Mouse (Mus musculus) intestine, embryonic 14.5 days (tissue): ENCODE data around the gene Nfib. TPM values are rescaled to one million over a fixed set of nuclear protein-coding genes. Genes with fewer than 3 reads are reported as not detected.

ENCODE experiments used
- ATAC-seq: fragments of 200-750 bp; cut with Nextera tagmentation; replicated peaks from 2 replicates; pipeline ENCODE4 v1.8.0; 2017; ENCODE audit warnings: low read depth, moderate number of reproducible peaks, moderate TSS enrichment, moderate library complexity; ENCODE audit not compliant: low FRiP score, low TSS enrichment
- DNase-seq: peaks from one replicate; pipeline ENCODE4 v3.0.0-alpha.2; 2018; ENCODE audit warnings: low spot score
- H3K27ac ChIP-seq: fragments of 300-500 bp; sonication (generic); 2 replicates; pipeline ENCODE4 v1.5.1; 2014; ENCODE audit warnings: low read depth, mild to moderate bottlenecking, control low read depth
- H3K27me3 ChIP-seq: fragments of 300-500 bp; sonication (generic); replicated peaks from 2 replicates; pipeline ENCODE4 v1.6.1; 2014; ENCODE audit warnings: low read length, control low read depth; ENCODE audit not compliant: control insufficient read depth, insufficient read depth
- H3K36me3 ChIP-seq: fragments of 300-500 bp; sonication (generic); 2 replicates; pipeline ENCODE4 v1.6.1; 2014; ENCODE audit warnings: low read length, control low read depth; ENCODE audit not compliant: control insufficient read depth, insufficient read depth
- H3K4me1 ChIP-seq: fragments of 300-500 bp; sonication (generic); replicated peaks from 2 replicates; pipeline ENCODE4 v1.6.1; 2014; ENCODE audit warnings: low read length, control low read depth, mixed read lengths; ENCODE audit not compliant: control insufficient read depth, insufficient read depth
- H3K4me2 ChIP-seq: fragments of 300-500 bp; sonication (generic); 2 replicates; pipeline ENCODE4 v1.6.1; 2014; ENCODE audit warnings: low read length
- H3K4me3 ChIP-seq: fragments of 300-500 bp; sonication (generic); 2 replicates; pipeline ENCODE4 v1.5.1; 2014; ENCODE audit warnings: low read depth, low read length, control low read depth, mixed read lengths
- H3K9ac ChIP-seq: fragments of 300-500 bp; sonication (generic); 2 replicates; pipeline ENCODE4 v1.6.1; 2014; ENCODE audit warnings: mild to moderate bottlenecking, low read length
- H3K9me3 ChIP-seq: fragments of 300-500 bp; sonication (generic); 2 replicates; pipeline ENCODE4 v1.6.1; 2016; ENCODE audit warnings: low read length, control low read depth; ENCODE audit not compliant: control insufficient read depth
- WGBS: fragments of 180-500 bp; shearing (Covaris S2); extraction: QIAGEN DNeasy Blood & Tissue Kit; methylation state at CpG from one replicate; pipeline ENCODE4 v1.1.7; 2014; 5-methylcytosine and 5-hydroxymethylcytosine counted together
- polyA plus RNA-seq: library from polyadenylated mRNA; unstranded; fragments of >200 nt; fragmentation: Nextera tagmentation; extraction: Ambion mirVana; gene quantifications from 2 replicates; pipeline ENCODE4 v1.2.1, GENCODE M21; 2014

The Nfib gene
- polyA plus RNA-seq, 1 experiment from 2014 or later: 61.7 TPM

DNA sequence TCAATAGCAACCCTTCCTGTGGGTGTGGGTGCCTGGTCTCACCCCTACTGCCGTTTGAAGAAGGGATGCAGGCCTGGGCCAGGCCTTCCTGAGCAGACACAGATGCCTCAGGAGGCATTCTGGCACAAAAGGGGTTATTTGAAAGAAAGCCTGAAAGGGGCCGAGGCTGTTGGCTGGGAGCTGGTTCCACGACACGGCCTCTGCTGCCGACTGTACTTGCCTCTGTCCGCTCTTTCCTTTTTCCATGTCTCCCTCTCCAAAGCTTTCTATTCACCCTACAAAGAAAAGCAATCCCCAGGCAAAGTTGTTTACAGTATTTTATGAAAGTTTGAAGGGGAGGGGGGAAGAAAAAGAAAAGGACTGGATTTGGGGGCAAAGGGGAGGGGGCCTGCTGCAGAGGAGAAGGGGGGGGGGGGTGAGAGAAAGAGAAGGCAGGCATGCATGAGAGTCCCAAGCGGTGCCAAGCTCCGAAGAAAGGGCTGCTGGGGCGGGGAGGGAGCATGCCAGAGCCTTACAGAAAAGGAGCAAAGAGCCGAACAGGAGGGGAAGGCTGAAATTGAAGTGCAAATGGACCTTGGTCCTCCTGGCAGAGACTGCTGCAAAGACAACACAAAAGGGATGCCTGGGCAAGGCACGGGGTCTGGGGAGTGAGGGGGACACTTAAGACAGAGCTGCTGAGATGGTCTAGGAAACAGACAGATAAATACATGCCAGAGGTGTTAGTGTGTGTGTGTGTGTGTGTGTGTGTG lies 172.9 kb downstream of the Nfib start:
- WGBS: 22% methylated on average over 11 of the region's 11 CpGs
- H3K4me3 ChIP-seq: no peak overlapping the region
- DNase-seq: peak; percentile 54
- H3K27ac ChIP-seq: peak overlapping the region; percentile 54; the same call in 1 of the 2 replicates
- ATAC-seq: no peak
- no peak overlapping the region for H3K9ac ChIP-seq
- peak overlapping the region; percentile 18; the same call in 1 of the 2 replicates for H3K4me2 ChIP-seq
- no peaks in the 10 kb centered on the region for H3K36me3 ChIP-seq
- no peaks in the 10 kb centered on the region for H3K9me3 ChIP-seq
- H3K4me1 ChIP-seq: peaks cover 26% of the 10 kb centered on the region
- peaks cover 21% of the 10 kb centered on the region for H3K27me3 ChIP-seq

DNA sequence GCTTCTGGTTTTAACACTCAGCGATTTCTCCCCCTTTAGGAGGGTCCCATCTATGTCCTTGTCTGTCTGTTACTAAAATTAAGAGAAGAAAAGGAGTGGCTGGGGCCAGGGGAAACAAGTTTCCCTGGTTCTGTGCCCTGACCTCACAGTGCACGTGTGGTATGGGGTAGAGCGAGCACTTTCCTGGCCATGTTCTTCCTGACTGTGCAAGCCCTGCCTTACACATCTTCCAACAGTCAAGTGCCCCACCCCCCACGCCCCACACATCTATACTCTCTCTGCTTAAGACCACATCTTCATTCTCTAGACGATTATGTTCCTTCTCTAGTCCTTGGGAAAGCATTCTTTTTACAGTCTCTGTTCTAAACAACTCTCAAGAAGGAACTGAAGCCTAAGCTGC lies 173.6 kb downstream of the Nfib start:
- H3K36me3 ChIP-seq: no peaks in the 10 kb centered on the region
- DNase-seq (peak; percentile 51), ATAC-seq (0 out of 2 replicates have a peak, but pooled peaks have one; percentile 40)
- no peak overlapping the region for H3K9ac ChIP-seq
- H3K27ac ChIP-seq: peak overlapping the region; percentile 54; the same call in 1 of the 2 replicates
- H3K4me1 ChIP-seq: peaks cover 20% of the 10 kb centered on the region
- peak overlapping the region; percentile 18; the same call in 1 of the 2 replicates for H3K4me2 ChIP-seq
- H3K27me3 ChIP-seq: peaks cover 18% of the 10 kb centered on the region
- 57% methylated on average over 5 of the region's 5 CpGs for WGBS
- no peak overlapping the region for H3K4me3 ChIP-seq
- no peaks in the 10 kb centered on the region for H3K9me3 ChIP-seq

DNA sequence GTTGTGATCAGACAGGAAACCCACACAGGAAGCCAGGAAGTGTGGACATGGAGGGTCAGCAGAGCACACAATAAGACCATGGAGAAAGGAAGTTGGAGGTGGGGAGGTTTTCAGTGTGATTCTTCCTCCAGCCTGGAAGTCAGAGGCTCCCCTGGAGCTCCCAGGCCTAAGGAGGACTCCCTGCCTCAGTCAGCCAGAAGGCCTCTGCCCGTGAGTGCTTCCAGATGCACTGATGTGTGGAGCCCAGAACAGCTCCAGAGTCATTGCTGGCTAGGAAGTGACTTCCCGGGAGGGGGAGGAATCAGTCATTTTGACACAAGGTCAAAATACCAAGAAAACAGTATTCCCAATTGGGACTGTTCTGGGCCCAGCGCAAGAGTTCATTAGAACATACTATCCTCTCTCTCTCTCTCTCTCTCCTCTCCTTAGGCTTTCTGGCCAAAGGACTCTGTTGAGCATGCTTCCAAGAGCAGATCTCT lies 174.6 kb downstream of the Nfib start:
- Histone ChIP-seq H3K9me3 (no peaks in the 10 kb centered on the region), H3K4me2 (no peak overlapping the region), H3K9ac (no peak overlapping the region), H3K27me3 (peaks cover 18% of the 10 kb centered on the region), H3K4me1 (peaks cover 17% of the 10 kb centered on the region; the same call in 1 of the 2 replicates), H3K4me3 (no peak overlapping the region), H3K27ac (peak overlapping the region; percentile 59), H3K36me3 (no peaks in the 10 kb centered on the region)
- no peak for ATAC-seq
- 34% methylated on average over 3 of the region's 3 CpGs for whole genome bisulfite sequencing
- DNase-seq: no peak

DNA sequence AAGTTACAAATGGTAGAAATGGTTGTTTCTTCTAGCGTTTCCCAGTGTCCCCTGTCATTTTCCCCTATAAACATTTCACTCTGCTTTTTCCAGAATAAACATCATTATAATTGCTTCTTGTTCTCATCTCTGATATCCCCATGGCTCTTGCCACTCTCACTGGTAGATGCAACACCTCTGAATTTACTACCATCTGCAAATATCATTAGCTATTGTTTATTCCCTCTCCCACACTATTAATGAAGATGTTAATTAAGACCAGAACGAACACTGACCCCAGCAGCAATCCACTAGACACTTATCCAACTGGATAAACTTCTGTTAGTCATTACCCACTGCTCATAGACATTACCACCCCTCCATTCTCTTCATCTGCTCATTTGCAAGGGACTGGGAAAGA lies 176.6 kb downstream of the Nfib start:
- Histone ChIP-seq H3K9me3 (no peaks in the 10 kb centered on the region), H3K36me3 (no peaks in the 10 kb centered on the region), H3K4me3 (no peak overlapping the region), H3K9ac (no peak overlapping the region), H3K27ac (no peak overlapping the region), H3K4me1 (peaks cover 17% of the 10 kb centered on the region; the same call in 1 of the 2 replicates), H3K4me2 (no peak overlapping the region), H3K27me3 (peaks cover 2% of the 10 kb centered on the region; the same call in 1 of the 2 replicates)
- no peak for DNase-seq
- no peak for ATAC-seq
- WGBS: 73% methylated on average over 2 of the region's 2 CpGs

DNA sequence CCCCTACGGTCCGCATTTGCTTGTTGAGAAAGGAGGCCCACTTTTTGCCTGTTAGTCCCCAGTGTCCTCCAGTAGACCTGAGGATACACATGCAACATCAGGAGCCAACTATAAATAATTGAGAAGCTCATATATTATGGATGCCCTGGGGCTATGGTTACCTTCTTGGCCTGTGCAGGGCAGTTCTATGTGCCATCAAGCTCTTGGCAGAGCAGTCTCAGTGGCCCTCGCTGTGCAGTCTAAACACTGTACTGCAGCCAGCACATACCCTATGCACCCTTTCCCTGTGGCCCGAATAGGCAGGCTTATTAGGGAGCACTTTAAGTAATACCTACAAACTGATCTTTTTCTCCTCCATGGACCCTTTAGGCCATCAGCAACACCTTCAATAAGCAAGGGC lies 185.6 kb downstream of the Nfib start:
- Histone ChIP-seq H3K9ac (no peak overlapping the region), H3K27ac (no peak overlapping the region), H3K36me3 (no peaks in the 10 kb centered on the region), H3K4me3 (no peak overlapping the region), H3K9me3 (no peaks in the 10 kb centered on the region), H3K27me3 (no peaks in the 10 kb centered on the region), H3K4me2 (no peak overlapping the region), H3K4me1 (no peaks in the 10 kb centered on the region)
- ATAC-seq (no peak), DNase-seq (no peak)
- WGBS: 92% methylated on average over 4 of the region's 4 CpGs

DNA sequence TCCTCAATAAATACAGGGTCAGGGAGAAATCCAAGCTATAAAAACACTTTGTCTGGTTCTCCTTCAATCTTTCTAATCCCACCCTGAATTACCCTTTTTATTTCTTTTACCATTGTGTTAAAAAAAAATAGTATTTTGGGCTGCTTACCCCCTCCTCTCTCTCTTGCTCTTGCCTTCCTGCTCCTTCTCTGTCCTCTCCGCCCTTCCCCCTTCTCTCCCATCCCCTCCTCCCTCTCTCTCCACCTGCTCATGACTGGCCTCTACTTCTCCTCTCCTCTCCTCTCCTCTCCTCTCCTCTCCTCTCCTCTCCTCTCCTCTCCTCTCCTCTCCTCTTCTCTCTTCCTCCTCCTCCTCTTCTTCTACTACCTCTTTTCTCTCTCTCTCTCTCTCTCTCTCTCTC lies 187.4 kb downstream of the Nfib start:
- H3K4me1 ChIP-seq: no peaks in the 10 kb centered on the region
- no peaks in the 10 kb centered on the region for H3K36me3 ChIP-seq
- H3K4me3 ChIP-seq: no peak overlapping the region
- no peaks in the 10 kb centered on the region for H3K27me3 ChIP-seq
- DNase-seq (no peak), ATAC-seq (no peak)
- 61% methylated on average over 1 of the region's 1 CpGs for WGBS
- H3K27ac ChIP-seq: no peak overlapping the region
- no peaks in the 10 kb centered on the region for H3K9me3 ChIP-seq
- H3K4me2 ChIP-seq: no peak overlapping the region
- H3K9ac ChIP-seq: no peak overlapping the region

DNA sequence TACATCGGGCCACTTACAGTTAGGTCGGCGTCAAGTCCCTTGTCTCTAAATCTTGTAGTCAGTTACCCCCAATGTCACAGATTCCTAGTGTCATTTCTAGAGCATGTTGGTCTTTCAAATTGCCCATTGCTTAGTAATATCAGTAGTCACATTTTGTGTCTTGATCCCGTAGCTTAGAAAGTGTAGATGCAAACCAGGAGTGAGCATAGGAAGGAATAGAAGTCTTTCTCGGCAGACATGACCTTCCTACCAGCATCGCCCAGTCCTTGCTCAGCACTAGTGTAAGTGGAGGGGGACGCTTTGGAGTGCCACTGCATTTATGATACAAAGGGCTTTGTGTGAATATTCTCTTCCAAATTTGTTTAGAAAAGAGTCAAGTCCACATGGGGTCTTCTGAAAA lies 188.2 kb downstream of the Nfib start:
- no peaks in the 10 kb centered on the region for H3K9me3 ChIP-seq
- H3K4me3 ChIP-seq: no peak overlapping the region
- DNase-seq (no peak), ATAC-seq (no peak)
- H3K9ac ChIP-seq: no peak overlapping the region
- H3K4me1 ChIP-seq: peaks cover 5% of the 10 kb centered on the region
- 75% methylated on average over 7 of the region's 7 CpGs for WGBS
- no peak overlapping the region for H3K4me2 ChIP-seq
- H3K36me3 ChIP-seq: no peaks in the 10 kb centered on the region
- no peak overlapping the region for H3K27ac ChIP-seq
- no peaks in the 10 kb centered on the region for H3K27me3 ChIP-seq

DNA sequence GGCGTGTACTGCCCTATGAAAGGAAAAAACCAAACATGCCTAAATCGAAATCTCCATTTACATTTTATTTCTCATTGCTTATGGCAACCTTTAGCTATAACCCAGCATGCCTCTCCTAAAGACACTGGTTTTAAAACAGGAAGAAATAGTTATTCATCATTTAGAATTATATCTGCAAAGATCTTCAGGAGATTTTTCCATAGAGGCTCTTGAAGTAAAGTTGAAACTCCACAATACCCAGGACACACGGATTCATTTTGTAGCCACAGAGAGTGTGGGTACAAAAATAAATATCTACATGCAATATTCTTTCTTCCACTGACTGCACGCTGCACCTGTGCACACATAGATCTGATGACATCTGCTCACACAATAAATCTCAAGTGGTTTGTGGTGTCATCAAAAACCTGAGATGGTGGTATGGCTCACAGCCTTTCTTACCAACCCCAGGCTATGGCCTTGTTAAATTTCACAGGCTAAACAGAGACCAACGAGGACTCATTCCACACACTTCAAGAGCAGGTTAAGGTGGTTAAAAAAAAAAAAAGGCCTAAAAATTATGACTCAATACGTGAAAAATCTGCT lies 189.2 kb downstream of the Nfib start:
- WGBS: 79% methylated on average over 6 of the region's 6 CpGs
- no peak for ATAC-seq

More for the DNA sequence above, 189.2 kb downstream of the Nfib start:
- Histone ChIP-seq H3K36me3 (no peaks in the 10 kb centered on the region), H3K9ac (no peak overlapping the region), H3K4me1 (peaks cover 15% of the 10 kb centered on the region), H3K4me2 (no peak overlapping the region), H3K27me3 (no peaks in the 10 kb centered on the region), H3K4me3 (no peak overlapping the region), H3K27ac (no peak overlapping the region), H3K9me3 (no peaks in the 10 kb centered on the region)
- peak; percentile 28 for DNase-seq
